Mouse (Mus musculus) erythroid progenitor cell, adult 5-6 weeks (primary cell): Measurements from ENCODE around the gene Gpr153. TPM values are rescaled to one million over a fixed set of nuclear protein-coding genes. Genes with fewer than 3 reads are reported as not detected.
"Not testable (repeated sequence)": the region's sequence is repeated elsewhere in the genome, so short reads cannot be mapped to it uniquely, and the experiment has no call there.

ENCODE experiments used
- ATAC-seq: replicated peaks from 2 replicates; pipeline ENCODE4 v1.8.0; 2016; ENCODE audit warnings: moderate number of reproducible peaks, mild to moderate bottlenecking, moderate TSS enrichment, inconsistent platforms; ENCODE audit not compliant: poor library complexity, low FRiP score, severe bottlenecking
- total RNA-seq, 2 experiments: library from RNA; stranded (forward) in 1 of 2; stranded (reverse) in 1 of 2; fragments of 150-400 nt in 1 of 2; fragments of 186-747, 209-891 nt in 1 of 2; gene quantifications; 2 replicates each; pipeline versions ENCODE4 v1.2.3 to v1.2.4; 2015 to 2017; ENCODE audit warnings: low replicate concordance in 2 of 2

Gpr153 gene
- total RNA-seq (2015; ENCODE audit: low replicate concordance) (not detected in 2 replicates), total RNA-seq (2017; ENCODE audit: low replicate concordance) (not detected in 2 replicates)

- no peak for ATAC-seq
Measured at GRCm38 (mm10) chr4:152273621-152274236, at the start of gene Gpr153. Gene Gpr153 (plus strand): TSS chr4:152274232.

DNA sequence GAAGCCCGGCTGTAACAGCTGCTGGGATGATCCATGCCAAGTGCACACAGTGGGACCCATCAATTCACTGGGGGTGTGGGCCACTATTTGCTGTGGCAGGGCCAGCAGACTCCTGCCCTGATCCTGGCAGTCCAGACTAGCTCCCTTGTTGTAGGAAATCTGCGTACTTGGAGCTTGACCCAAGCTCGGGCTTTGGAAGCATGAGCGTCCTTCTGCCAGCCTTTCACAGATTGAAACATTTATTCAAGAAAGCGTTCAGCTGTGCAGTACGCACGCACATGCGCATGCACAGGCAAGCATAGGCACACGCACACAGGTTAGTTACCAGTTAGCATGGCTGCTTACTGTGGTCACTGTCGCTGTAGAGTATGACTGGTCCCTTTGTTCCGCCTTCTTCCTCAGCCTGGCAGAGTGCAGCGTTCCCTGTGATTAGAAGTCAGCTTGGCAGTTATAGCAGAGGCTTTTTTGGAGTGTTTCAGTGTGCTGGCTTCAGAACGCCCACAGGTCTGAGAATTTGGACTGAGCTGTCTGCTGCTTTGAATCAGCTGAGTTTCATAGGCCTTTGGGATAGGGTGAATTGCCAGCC is 47.0 kb upstream of the Gpr153 start:
- ATAC-seq = no peak

DNA sequence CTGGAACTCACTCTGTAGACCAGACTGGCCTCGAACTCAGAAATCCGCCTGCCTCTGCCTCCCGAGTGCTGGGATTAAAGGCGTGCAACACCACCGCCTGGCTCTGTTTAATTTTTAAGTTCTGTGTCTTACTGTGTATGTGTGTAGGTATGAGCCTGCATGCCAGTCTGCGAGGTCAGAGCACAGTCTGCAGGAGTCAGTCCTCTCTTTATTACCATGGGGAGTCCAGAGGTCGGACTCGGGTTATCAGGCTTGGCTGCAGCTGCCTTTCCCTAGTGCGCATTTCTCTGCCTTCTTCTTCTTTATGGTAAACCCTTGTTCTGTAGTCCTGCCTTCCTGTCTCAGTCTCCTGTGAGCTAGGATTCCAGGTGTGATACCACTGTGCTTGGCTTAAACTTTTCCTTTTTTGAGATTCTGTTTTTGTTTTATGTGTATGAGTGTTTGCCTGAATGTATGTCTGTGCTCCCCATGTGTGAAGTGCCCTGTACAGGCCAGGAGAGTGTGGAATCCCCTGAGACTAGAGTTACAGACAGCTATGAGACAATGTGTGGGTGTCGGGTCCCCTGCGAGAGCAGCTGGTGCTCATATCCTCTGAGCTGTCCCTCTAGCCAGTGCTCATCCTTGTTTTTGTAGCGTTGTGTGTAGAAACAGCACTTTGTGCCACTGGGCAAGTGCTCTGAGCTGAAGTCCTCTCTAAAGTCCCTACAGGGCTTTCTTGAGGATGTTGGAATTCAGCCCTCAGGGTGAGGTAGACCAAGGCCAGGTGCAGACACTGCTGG is 46.1 kb upstream of the Gpr153 start:
- no peak for ATAC-seq

DNA sequence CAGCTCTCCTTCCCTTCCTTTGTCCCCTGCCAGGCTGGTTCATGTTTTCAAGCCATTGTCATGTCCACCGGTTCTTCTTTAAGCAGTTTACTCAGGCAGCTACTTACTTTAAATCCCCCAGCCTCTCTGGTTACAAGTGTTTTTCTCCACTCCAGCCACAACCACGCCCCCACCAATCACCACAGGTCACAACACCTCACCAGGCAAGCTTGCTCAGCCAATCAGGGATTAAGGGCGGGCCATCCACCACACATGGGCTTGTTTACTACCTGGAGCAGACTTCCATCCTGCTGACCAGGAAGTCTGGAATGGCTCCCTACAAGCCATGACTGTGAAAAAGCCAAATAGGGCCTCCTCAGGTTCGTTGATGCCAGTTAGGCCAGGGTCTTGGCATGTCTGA is 43.7 kb upstream of the Gpr153 start:
- not testable (repeated sequence) for ATAC-seq

- no peak for ATAC-seq
Measured at GRCm38 (mm10) chr4:152231326-152231725, 42.7 kb upstream of the Gpr153 start.

DNA sequence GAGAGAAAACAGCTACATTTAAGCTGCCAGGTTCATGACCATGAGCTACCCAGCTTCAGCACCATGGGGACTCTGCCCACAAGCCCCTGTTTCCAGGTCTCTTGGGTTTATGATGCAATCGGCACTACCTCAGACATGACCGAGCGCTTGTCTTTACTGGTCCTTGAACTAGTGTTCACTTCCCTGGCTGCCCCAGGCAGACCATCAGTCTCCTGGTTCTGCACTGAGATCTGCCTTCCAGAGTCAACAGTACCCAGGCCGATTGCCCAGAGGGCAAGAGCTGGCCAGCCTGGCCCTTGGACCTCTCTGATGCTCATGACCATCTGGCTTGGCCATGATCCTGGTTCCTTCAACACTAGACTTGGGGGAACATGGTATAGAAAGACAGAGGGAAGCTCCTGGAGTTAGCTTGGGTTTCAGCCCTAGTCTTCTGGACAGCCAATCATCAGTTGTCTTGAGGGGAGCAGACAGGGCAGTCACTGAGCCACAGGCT is 41.6 kb upstream of the Gpr153 start:
- no peak for ATAC-seq

DNA sequence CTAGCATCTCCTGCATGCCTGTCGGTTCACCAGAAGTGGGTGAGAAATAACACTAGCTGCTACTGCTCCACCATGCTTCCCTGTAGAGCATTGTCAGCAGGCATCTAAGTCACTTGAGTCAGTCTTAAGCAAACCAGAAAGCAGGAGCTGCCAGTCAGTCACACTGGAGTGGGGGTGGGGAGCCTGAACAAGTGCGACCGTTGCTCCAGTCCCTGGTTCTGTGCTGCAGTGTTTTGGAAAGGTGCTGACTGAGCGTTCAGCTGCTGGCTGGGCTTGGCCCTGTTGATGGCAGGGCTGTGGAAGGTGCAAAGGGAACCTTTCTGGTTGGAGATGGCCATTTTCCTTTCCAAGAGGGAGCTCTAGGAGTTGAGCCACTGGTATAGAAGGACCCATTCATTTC is 34.1 kb upstream of the Gpr153 start:
- no peak for ATAC-seq

DNA sequence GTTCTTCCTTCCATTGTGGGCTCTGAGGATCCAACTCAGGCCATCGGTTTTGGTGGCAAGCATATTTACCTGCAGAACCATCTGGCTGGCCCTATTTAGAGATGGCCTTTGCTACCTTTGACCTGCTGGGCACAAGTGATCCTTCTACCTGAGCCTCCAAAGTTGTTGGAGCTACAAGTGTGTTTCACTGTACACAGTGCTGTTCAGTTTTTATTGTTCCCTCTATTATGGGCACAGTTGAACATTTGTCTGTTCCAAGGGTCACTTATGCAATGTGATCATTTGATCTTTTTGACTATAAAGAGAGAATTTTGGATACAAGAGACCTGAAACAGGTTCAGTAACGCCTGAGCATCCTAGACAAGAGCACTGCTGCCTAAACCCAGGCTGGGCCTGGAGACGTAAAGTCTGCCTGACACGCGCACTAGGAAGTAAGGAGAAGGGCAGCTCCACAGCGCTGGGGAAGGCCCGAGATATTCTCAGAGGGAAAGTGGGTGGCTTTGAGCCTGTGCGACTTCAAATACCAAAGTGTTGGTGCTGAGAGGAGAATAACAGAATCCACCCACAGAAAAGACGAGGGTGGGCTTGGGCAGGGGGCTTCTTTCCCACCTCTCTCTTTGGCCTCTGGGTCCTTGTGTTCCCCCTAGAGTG is 30.7 kb upstream of the Gpr153 start:
- no peak for ATAC-seq

DNA sequence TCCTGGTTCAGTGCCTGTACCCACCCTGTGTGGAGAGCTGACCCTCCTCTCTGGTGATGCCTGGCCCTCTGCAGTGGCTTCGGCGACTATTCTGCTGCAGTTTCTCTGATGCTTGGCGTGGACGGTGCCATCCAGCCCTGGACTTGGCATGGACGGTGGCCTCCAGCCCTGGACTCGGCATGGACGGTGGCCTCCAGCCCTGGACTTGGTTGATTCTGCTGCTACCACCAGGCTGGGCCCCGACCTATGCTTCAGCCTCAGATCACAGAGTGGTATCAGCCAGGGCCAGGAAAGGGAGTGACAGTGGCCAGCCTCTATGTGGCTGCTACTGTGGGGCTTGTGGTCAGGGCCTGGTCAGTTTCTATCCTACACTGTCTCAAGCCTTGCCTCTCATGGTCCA is 30.1 kb upstream of the Gpr153 start:
- ATAC-seq = no peak

DNA sequence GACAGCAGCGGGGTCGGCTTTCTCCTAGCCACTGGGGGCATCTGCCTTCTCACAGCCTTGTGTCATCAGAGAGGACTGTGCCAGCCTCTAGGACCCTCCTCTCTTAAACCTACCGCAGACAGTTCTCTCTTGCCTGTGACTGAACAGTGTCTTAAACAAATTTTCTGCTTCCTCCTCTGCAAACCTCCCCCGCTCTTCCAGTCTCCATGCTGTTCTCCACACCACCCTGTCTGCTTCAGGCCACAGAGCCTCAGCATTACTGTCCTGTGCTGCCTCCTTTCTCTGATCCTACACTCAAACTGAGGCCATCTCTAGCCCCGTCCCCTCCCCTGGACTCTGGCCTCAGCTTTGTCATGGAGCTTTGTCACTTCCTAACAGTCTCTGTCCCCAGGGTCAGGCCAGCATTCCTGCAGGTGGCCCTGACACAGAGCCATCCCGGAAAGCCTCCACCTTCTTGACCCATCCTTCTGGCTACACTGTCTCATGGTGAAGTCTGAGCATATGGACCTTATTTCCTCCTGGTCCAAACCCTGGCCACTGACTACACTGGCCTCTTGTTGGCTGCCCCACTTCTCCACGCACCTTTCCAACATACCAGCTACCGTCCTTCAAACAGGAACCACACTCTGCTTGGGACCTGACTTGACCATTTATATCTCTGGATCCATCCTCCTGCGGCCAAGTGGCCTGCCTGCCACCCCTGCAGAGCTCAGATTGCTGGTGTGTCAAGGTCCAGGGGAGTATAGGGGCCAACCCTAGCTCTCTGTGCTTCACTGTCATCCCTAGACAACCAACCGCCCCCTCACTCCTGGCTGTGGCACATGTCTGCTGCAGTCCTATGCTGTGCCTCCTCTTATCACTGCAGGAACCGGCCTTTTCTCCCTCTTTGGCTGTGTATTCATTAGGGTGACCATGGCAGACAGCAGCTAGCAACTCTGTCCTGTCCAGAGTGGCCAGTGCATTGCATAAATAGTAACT is 29.2 kb upstream of the Gpr153 start:
- ATAC-seq = no peak

DNA sequence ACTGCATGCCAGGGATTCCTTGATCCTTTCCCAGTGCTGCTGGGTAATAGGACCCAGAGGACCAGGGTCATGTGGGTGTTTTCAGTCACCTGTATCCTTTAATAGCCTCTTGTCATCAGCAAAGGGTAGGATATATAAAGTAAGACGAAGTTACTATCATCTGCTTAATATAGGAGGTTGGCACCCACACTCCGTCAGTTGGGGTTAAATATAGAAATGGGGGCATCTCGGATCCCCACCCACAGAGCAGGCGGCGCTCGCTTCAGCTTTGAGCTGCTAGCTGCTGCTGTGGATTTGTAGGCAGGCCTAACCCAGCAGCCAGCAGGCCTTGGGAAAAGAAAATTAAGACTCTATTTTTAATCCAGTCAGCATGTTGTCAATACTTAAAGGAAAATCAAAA is 28.0 kb upstream of the Gpr153 start:
- ATAC-seq = no peak

GRCm38 (mm10) chr4:152247195-152247594 is 26.8 kb upstream of the Gpr153 start:
- no peak for ATAC-seq

GRCm38 (mm10) chr4:152250615-152251014 is 23.4 kb upstream of the Gpr153 start:
- no peak for ATAC-seq

DNA sequence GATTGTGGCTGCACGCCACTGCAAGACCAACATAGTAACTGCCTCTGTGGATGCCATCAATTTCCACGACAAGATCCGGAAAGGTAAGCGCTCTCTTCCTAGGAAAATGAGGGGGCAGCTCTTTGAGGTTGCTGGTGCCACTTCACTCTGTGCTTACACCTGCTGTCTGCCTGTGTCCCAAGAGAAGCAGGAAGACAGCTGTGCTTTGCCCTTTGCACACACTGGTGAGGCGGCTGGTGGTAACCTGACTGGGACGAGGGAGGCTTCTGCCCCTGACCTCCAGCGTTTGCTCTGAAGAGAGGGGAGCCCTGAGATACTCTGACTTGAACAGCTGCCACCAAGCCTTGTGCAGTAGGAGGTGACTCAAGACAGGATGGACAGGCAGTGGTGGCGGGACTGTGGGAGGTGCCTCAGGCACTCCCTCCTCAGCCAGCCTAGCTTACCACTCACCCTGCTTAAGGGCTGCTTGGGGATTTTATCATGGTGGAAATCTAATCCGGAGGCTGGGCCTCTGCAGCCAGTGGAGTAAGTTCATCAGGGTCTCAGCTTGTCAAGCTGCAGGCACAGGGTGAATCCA is 20.8 kb upstream of the Gpr153 start:
- ATAC-seq = no peak

DNA sequence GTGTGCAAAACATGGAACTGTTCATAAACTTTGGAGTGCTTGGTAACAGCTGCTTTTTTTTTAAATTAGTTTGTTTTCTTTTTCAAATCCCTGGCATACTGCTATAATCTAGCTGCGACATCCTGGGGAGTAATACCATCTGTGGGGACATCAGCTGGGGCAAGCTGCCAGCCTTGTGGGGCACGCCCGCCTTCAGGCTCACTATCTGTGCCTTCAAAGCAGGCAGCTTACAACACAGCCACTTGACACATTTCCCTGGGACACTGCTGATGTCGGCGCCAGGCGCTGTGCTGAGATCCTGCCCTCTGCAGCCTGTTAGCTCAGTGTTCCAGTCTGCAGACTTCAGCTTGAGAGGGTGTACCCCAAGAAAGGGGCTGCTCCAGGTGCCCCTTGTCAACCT is 17.0 kb upstream of the Gpr153 start:
- ATAC-seq = peak; percentile 91

- ATAC-seq = no peak
Measured at GRCm38 (mm10) chr4:152260451-152260850, 13.6 kb upstream of the Gpr153 start.

DNA sequence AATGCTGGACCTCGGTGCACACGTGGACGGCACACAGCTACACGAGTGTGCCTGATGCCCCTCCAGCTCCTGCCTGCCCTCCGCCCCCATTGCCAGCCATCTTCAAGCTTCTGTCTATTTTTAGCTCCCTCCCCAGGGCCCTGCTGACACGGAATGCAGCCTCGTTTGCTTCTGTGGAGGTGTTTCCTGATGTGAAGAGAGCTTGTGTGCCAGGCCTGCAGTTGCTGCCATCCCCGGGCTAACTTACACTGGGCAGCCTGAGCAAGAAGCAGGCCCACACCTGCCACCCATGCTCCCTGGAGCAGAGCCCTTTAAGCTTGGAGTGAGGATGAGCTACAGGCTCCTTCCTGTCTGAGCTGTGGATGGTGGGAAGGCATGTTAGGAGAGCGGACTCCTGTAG is 11.8 kb upstream of the Gpr153 start:
- ATAC-seq = no peak

DNA sequence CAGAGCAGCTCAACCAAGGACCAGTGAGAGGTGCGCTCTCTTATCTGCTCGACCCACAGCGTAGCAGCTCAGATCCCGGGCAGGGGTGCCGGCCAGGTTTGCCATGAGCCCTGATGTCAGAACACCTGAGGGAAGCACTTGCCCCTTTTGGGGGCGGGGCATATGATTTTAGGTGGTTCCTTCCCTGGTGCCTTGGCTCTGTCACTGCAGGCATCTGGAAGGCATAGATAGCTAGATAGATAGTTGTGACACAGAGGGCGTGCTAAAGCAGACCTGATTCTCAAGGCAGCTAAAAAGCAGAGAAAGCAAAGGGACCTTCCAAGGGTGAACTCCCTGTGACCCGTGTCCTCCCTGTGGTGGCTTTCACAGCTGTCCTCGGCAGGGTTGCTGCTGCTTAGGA is 10.9 kb upstream of the Gpr153 start:
- ATAC-seq = peak; percentile 36; the same call in 1 of the 2 replicates
